Mouse (Mus musculus) forebrain, embryonic 13.5 days (tissue): Measurements from ENCODE around the gene Vmn1r209. TPM values are rescaled to one million over a fixed set of nuclear protein-coding genes. Genes with fewer than 3 reads are reported as not detected.

Source experiments
- polyA plus RNA-seq: library from polyadenylated mRNA; unstranded; fragments of >200 nt; fragmentation: Nextera tagmentation; extraction: Ambion mirVana; gene quantifications from 2 replicates; pipeline ENCODE4 v1.2.1, GENCODE M21; 2015

The Vmn1r209 gene
- polyA plus RNA-seq, 1 experiment from 2014 or later, result not detected

Other genes starting within 250 kb of the Vmn1r209 start
- not detected in 2 replicates for gene Vmn1r205, start 216.7 kb downstream of the Vmn1r209 start, polyA plus RNA-seq
- gene Vmn1r206, start 185.4 kb downstream of the Vmn1r209 start, polyA plus RNA-seq, result not detected in 2 replicates
- not detected in 2 replicates for gene Vmn1r207-ps, start 80.1 kb downstream of the Vmn1r209 start, polyA plus RNA-seq
- not detected in 2 replicates for gene Vmn1r208, start 32.3 kb downstream of the Vmn1r209 start, polyA plus RNA-seq
- not detected in 2 replicates for gene Vmn1r210, start 21.7 kb upstream of the Vmn1r209 start, polyA plus RNA-seq
- not detected in 2 replicates for gene Vmn1r211, start 47.9 kb upstream of the Vmn1r209 start, polyA plus RNA-seq
- not detected in 2 replicates for gene Vmn1r212, start 74.5 kb upstream of the Vmn1r209 start, polyA plus RNA-seq
- not detected in 2 replicates for gene Vmn1r213, start 198.0 kb upstream of the Vmn1r209 start, polyA plus RNA-seq
- gene Vmn1r214, start 220.7 kb upstream of the Vmn1r209 start, polyA plus RNA-seq, result not detected in 2 replicates